Mouse (Mus musculus) midbrain, postnatal 0 days (tissue): ENCODE measurements around the gene St7. TPM values are rescaled to one million over a fixed set of nuclear protein-coding genes. Genes with fewer than 3 reads are reported as not detected.

ENCODE experiments used
- ATAC-seq: fragments of 200-750 bp; cut with Nextera tagmentation; 2 replicates; pipeline ENCODE4 v1.8.0; 2017; ENCODE audit warnings: moderate number of reproducible peaks, mild to moderate bottlenecking, moderate TSS enrichment, moderate library complexity; ENCODE audit not compliant: low FRiP score
- DNase-seq: peaks from one replicate; pipeline ENCODE4 v3.0.0-alpha.2; 2015; ENCODE audit warnings: low spot score
- H3K27ac ChIP-seq: fragments of 300-500 bp; sonication (generic); 2 replicates; pipeline ENCODE4 v1.5.1; 2014; ENCODE audit warnings: low read depth, mild to moderate bottlenecking, low read length, mixed read lengths
- H3K27me3 ChIP-seq: fragments of 300-500 bp; sonication (generic); 2 replicates; pipeline ENCODE4 v1.6.1; 2014; ENCODE audit warnings: low read length, control low read depth, mixed read lengths; ENCODE audit not compliant: insufficient read depth
- H3K36me3 ChIP-seq: fragments of 300-500 bp; sonication (generic); 2 replicates; pipeline ENCODE4 v1.6.1; 2014; ENCODE audit warnings: low read length, control low read depth, mixed read lengths; ENCODE audit not compliant: insufficient read depth
- H3K4me1 ChIP-seq: fragments of 300-500 bp; sonication (generic); 2 replicates; pipeline ENCODE4 v1.6.1; 2014; ENCODE audit warnings: mild to moderate bottlenecking, control low read depth, antibody characterized with exemption, low read length, mixed read lengths; ENCODE audit not compliant: insufficient read depth
- H3K4me2 ChIP-seq: fragments of 300-500 bp; sonication (generic); 2 replicates; pipeline ENCODE4 v1.6.1; 2014; ENCODE audit warnings: low read depth, mild to moderate bottlenecking, low read length, mixed read lengths; ENCODE audit not compliant: poor library complexity, severe bottlenecking
- H3K4me3 ChIP-seq: fragments of 300-500 bp; sonication (generic); 2 replicates; pipeline ENCODE4 v1.5.1; 2014; ENCODE audit warnings: low read depth, mild to moderate bottlenecking, low read length, moderate library complexity
- H3K9ac ChIP-seq: fragments of 300-500 bp; sonication (generic); replicated peaks from 2 replicates; pipeline ENCODE4 v1.6.1; 2014; ENCODE audit warnings: mild to moderate bottlenecking, low read length, moderate library complexity, mixed read lengths; ENCODE audit not compliant: poor library complexity, severe bottlenecking
- H3K9me3 ChIP-seq: fragments of 300-500 bp; sonication (generic); 2 replicates; pipeline ENCODE4 v1.6.1; 2016; ENCODE audit warnings: low read length, control low read depth
- CTCF ChIP-seq: IDR thresholded peaks from 2 replicates; pipeline ENCODE4 v1.5.1; 2016; ENCODE audit warnings: antibody characterized with exemption, mild to moderate bottlenecking
- WGBS: fragments of 180-500 bp; shearing (Covaris S2); extraction: QIAGEN DNeasy Blood & Tissue Kit; methylation state at CpG from one replicate; pipeline ENCODE4 v1.1.7; 2014; 5-methylcytosine and 5-hydroxymethylcytosine counted together
- polyA plus RNA-seq: library from polyadenylated mRNA; unstranded; fragments of >200 nt; fragmentation: Nextera tagmentation; extraction: Ambion mirVana; gene quantifications from 2 replicates; pipeline ENCODE4 v1.2.1, GENCODE M21; 2015
- total RNA-seq: library from RNA; depleted of rRNA; stranded (reverse); fragments of >200 nt; gene quantifications from 2 replicates; pipeline ENCODE4 v1.2.3, GENCODE M21; 2014

St7 gene
- total and polyA plus RNA-seq, 2 experiments from 2014 or later: 39.4 to 69.5 TPM

GRCm38 (mm10) chr6:17747724-17748123, 55.0 kb downstream of the St7 start:
- Histone ChIP-seq H3K36me3 (no peaks in the 10 kb centered on the region), H3K9ac (no peak overlapping the region), H3K4me1 (no peaks in the 10 kb centered on the region), H3K27ac (no peak overlapping the region), H3K27me3 (no peaks in the 10 kb centered on the region), H3K9me3 (no peaks in the 10 kb centered on the region), H3K4me3 (no peak overlapping the region), H3K4me2 (no peak overlapping the region)
- TF ChIP-seq CTCF: no peak
- no peak for ATAC-seq
- 89% methylated on average over 13 of the region's 13 CpGs for WGBS
- no peak for DNase-seq

GRCm38 (mm10) chr6:17748866-17749582, 56.3 kb downstream of the St7 start:
- H3K36me3 ChIP-seq: no peaks in the 10 kb centered on the region
- no peaks in the 10 kb centered on the region for H3K27me3 ChIP-seq
- H3K4me2 ChIP-seq: peak overlapping the region; percentile 67
- peak; percentile 42 for TF ChIP-seq CTCF
- H3K4me3 ChIP-seq: peak overlapping the region; percentile 53
- WGBS: under 1% methylated on average over 18 of the region's 18 CpGs
- peak; percentile 99 for ATAC-seq
- peaks cover under 1% of the 10 kb centered on the region; the same call in 1 of the 2 replicates for H3K4me1 ChIP-seq
- peak overlapping the region; percentile 97 for H3K27ac ChIP-seq
- no peaks in the 10 kb centered on the region for H3K9me3 ChIP-seq
- H3K9ac ChIP-seq: peak overlapping the region; percentile 78
- peak; percentile 97 for DNase-seq

GRCm38 (mm10) chr6:17749596-17749995, 56.9 kb downstream of the St7 start:
- no peaks in the 10 kb centered on the region for H3K36me3 ChIP-seq
- H3K4me3 ChIP-seq: peak overlapping the region; percentile 53
- H3K27ac ChIP-seq: peak overlapping the region; percentile 97
- 0 out of 2 replicates have a peak, but pooled peaks have one; percentile 15 for ATAC-seq
- TF ChIP-seq CTCF: no peak
- H3K9ac ChIP-seq: peak overlapping the region; percentile 78
- H3K27me3 ChIP-seq: no peaks in the 10 kb centered on the region
- peak; percentile 50 for DNase-seq
- no peaks in the 10 kb centered on the region for H3K9me3 ChIP-seq
- 9% methylated on average over 3 of the region's 3 CpGs for WGBS
- peak overlapping the region; percentile 67 for H3K4me2 ChIP-seq
- peaks cover 3% of the 10 kb centered on the region; the same call in 1 of the 2 replicates for H3K4me1 ChIP-seq

GRCm38 (mm10) chr6:17750041-17750660, 57.4 kb downstream of the St7 start:
- Histone ChIP-seq H3K4me2 (peak overlapping the region; percentile 67), H3K27ac (peak overlapping the region; percentile 97), H3K27me3 (no peaks in the 10 kb centered on the region), H3K4me1 (peaks cover 3% of the 10 kb centered on the region; the same call in 1 of the 2 replicates), H3K9me3 (no peaks in the 10 kb centered on the region), H3K9ac (peak overlapping the region; percentile 78), H3K36me3 (no peaks in the 10 kb centered on the region), H3K4me3 (peak overlapping the region; percentile 53)
- no peak for DNase-seq
- WGBS: 28% methylated on average over 9 of the region's 9 CpGs
- no peak for ATAC-seq
- no peak for TF ChIP-seq CTCF

GRCm38 (mm10) chr6:17750957-17751356, 58.2 kb downstream of the St7 start:
- Histone ChIP-seq H3K4me1 (peaks cover 3% of the 10 kb centered on the region; the same call in 1 of the 2 replicates), H3K9ac (peak overlapping the region; percentile 78), H3K4me3 (peak overlapping the region; percentile 53), H3K9me3 (no peaks in the 10 kb centered on the region), H3K27me3 (no peaks in the 10 kb centered on the region), H3K4me2 (peak overlapping the region; percentile 67), H3K36me3 (no peaks in the 10 kb centered on the region), H3K27ac (0 out of 2 replicates have a peak overlapping the region, but pooled peaks have one; percentile 19)
- 31% methylated on average over 6 of the region's 6 CpGs for WGBS
- DNase-seq (peak; percentile 48), ATAC-seq (no peak)
- no peak for TF ChIP-seq CTCF

GRCm38 (mm10) chr6:17755902-17756301, 63.2 kb downstream of the St7 start:
- H3K36me3 ChIP-seq: no peaks in the 10 kb centered on the region
- H3K27me3 ChIP-seq: no peaks in the 10 kb centered on the region
- 92% methylated on average over 6 of the region's 6 CpGs for WGBS
- no peaks in the 10 kb centered on the region for H3K9me3 ChIP-seq
- ATAC-seq (no peak), DNase-seq (no peak)
- peaks cover 3% of the 10 kb centered on the region; the same call in 1 of the 2 replicates for H3K4me1 ChIP-seq
- no peak for TF ChIP-seq CTCF
- no peak overlapping the region for H3K4me2 ChIP-seq
- H3K27ac ChIP-seq: no peak overlapping the region
- H3K4me3 ChIP-seq: no peak overlapping the region
- no peak overlapping the region for H3K9ac ChIP-seq
